Mouse (Mus musculus) liver, embryonic 14.5 days (tissue): ENCODE data around the gene Sept4. TPM values are rescaled to one million over a fixed set of nuclear protein-coding genes. Genes with fewer than 3 reads are reported as not detected.
A peak's percentile ranks its signal among the peaks of the same experiment; 100 is the strongest.

Source experiments
- ATAC-seq: fragments of 200-750 bp; cut with Nextera tagmentation; 2 replicates; pipeline ENCODE4 v1.8.0; 2017; ENCODE audit warnings: moderate number of reproducible peaks, mild to moderate bottlenecking, moderate library complexity; ENCODE audit not compliant: insufficient read depth
- DNase-seq, 3 experiments: peaks; one replicate each; pipeline ENCODE4 v3.0.0-alpha.2; 2012 to 2013; ENCODE audit warnings: low read depth in 3 of 3, low spot score in 3 of 3
- H3K27ac ChIP-seq: fragments of 300-500 bp; sonication (generic); 2 replicates; pipeline ENCODE4 v1.5.1; 2014; ENCODE audit warnings: moderate library complexity, mild to moderate bottlenecking, control low read depth, inconsistent platforms
- H3K27me3 ChIP-seq: fragments of 300-500 bp; sonication (generic); 2 replicates; pipeline ENCODE4 v1.6.1; 2014; ENCODE audit warnings: mild to moderate bottlenecking, low read length, moderate library complexity; ENCODE audit not compliant: control insufficient read depth, insufficient read depth
- H3K36me3 ChIP-seq: fragments of 300-500 bp; sonication (generic); replicated peaks from 2 replicates; pipeline ENCODE4 v1.6.1; 2014; ENCODE audit warnings: low read depth; ENCODE audit not compliant: control insufficient read depth, insufficient read depth
- H3K4me1 ChIP-seq, 2 experiments: fragments of 200-500 bp in 1 of 2; fragments of 300-500 bp in 1 of 2; sonication (generic) in 1 of 2; replicated peaks; 2 replicates each; pipeline ENCODE4 v1.6.1; 2012 to 2014; ENCODE audit warnings: antibody characterized with exemption in 1 of 2, inconsistent platforms in 1 of 2, low read length in 1 of 2; ENCODE audit not compliant: control insufficient read depth in 2 of 2, insufficient read depth in 2 of 2
- H3K4me2 ChIP-seq: fragments of 300-500 bp; sonication (generic); 2 replicates; pipeline ENCODE4 v1.6.1; 2014; ENCODE audit warnings: low read depth, mild to moderate bottlenecking, control low read depth, moderate library complexity
- H3K4me3 ChIP-seq, 2 experiments: fragments of 200-500 bp in 1 of 2; fragments of 300-500 bp in 1 of 2; sonication (generic) in 1 of 2; 2 replicates each; pipeline ENCODE4 v1.5.1; 2012 to 2014; ENCODE audit warnings: low read depth in 2 of 2, low read length in 2 of 2, mild to moderate bottlenecking in 2 of 2, control low read depth in 1 of 2, inconsistent platforms in 1 of 2, moderate library complexity in 1 of 2; ENCODE audit not compliant: insufficient read depth in 1 of 2
- H3K9ac ChIP-seq: fragments of 300-500 bp; sonication (generic); replicated peaks from 2 replicates; pipeline ENCODE4 v1.6.1; 2014; ENCODE audit warnings: mild to moderate bottlenecking, control low read depth, moderate library complexity
- H3K9me3 ChIP-seq: fragments of 300-500 bp; sonication (generic); 2 replicates; pipeline ENCODE4 v1.6.1; 2016; ENCODE audit warnings: low read length, mixed read lengths; ENCODE audit not compliant: control insufficient read depth
- CTCF ChIP-seq: IDR thresholded peaks from 2 replicates; pipeline ENCODE4 v1.5.1; 2016; ENCODE audit warnings: antibody characterized with exemption, low read depth, control low read depth
- EP300 ChIP-seq: IDR thresholded peaks from 2 replicates; pipeline ENCODE4 v1.6.1; 2016; ENCODE audit warnings: antibody characterized with exemption, low read depth
- WGBS: fragments of 180-500 bp; shearing (Covaris S2); extraction: QIAGEN DNeasy Blood & Tissue Kit; methylation state at CpG from one replicate; pipeline ENCODE4 v1.1.7; 2014; ENCODE audit not compliant: insufficient replicate concordance; 5-methylcytosine and 5-hydroxymethylcytosine counted together
- polyA plus RNA-seq, 2 experiments: library from polyadenylated mRNA; depleted of rRNA in 1 of 2; stranded (reverse) in 1 of 2; unstranded in 1 of 2; fragments of >200 nt; fragmentation: Nextera tagmentation in 1 of 2; extraction: Ambion mirVana in 1 of 2; gene quantifications; 2 replicates each; pipeline versions ENCODE4 v1.2.1 to v1.2.3; 2012 to 2014

Gene Sept4
- polyA plus RNA-seq, 2 experiments, result 8.0 to 9.1 TPM

DNA sequence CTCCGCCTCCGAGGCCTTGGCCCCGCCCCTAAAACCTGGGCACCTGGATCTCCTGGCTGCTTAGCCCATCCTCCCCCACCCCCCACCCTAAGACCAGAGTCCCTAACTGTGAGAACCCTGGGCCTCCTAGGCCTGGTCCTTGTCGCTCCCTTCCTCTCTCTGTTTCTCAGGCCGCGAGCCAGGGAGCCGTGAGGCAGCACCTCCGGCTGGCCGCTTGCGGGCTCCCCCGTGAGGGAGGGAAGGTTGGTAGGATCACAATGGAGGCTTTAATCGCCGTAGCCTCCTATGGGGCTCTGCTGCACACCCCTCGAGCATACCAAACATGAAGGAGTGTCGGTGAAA is 23.6 kb downstream of the Sept4 start:
- ATAC-seq (no peak), DNase-seq (no peak)
- H3K4me3 ChIP-seq, result peak overlapping the region; percentile 79 to 80
- H3K9me3 ChIP-seq, result no peaks in the 10 kb centered on the region
- H3K36me3 ChIP-seq, result peaks cover under 1% of the 10 kb centered on the region; the same call in 1 of the 2 replicates
- H3K4me2 ChIP-seq, result peak overlapping the region; percentile 94
- H3K27me3 ChIP-seq, result no peaks in the 10 kb centered on the region
- TF ChIP-seq EP300, result no peak
- TF ChIP-seq CTCF, result peak; percentile 58
- H3K9ac ChIP-seq, result peak overlapping the region; percentile 82
- 0% methylated on average over 15 of the region's 15 CpGs for WGBS
- H3K4me1 ChIP-seq, result peaks cover 27 to 34% of the 10 kb centered on the region in 2 experiments
- H3K27ac ChIP-seq, result peak overlapping the region; percentile 52

DNA sequence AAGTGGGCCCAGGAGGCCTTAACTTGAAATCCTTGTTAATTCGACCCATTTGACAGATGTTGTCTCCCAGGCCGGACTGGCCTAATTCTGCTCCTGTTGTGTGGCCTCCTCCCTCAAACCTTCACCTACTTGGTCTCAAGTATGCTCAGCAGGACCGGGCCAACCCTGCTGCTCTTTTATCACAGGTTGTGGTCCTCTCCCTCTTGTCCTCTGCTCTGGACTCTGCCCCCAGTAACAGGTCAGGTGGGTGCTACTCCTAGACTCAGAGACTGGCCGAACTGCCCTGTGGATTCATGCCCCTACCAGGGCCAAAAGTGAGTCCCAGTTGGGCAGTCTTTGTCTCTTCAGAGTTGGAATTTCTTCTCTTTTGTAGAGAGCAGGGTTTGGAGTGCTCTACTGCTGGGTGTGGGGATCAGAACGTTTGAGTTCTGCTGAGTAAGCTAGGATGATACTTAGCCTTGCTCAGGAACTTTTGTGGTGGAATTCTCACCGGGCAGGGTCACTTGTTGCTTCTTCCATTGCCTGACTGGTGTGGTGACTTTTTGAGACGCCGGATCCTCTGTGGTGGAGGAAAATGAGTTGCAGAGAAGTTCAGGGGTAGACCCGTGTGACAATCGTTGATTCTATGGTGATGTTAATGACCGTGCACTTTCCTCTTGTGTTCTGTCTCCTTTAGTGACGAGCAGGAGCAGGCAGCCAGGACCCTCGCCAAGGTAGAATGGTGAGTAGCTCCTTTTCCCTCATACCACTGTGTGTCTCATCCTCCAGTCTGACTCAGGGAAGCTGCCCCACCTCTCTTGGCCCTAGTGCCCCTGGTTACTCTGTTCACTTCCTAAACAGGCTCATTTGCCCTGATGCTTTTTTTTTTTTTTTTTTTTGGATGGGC is 24.3 kb downstream of the Sept4 start:
- H3K27me3 ChIP-seq, result no peaks in the 10 kb centered on the region
- peak overlapping the region; percentile 94 for H3K4me2 ChIP-seq
- H3K4me3 ChIP-seq, result peak overlapping the region; percentile 79 to 80
- ATAC-seq, result no peak
- peaks cover 7% of the 10 kb centered on the region; the same call in 1 of the 2 replicates for H3K36me3 ChIP-seq
- DNase-seq, result no peak
- H3K9ac ChIP-seq, result peak overlapping the region; percentile 82
- H3K4me1 ChIP-seq, result peaks cover 27 to 34% of the 10 kb centered on the region in 2 experiments
- 28% methylated on average over 13 of the region's 13 CpGs for WGBS
- peak overlapping the region; percentile 52 for H3K27ac ChIP-seq
- no peaks in the 10 kb centered on the region for H3K9me3 ChIP-seq
- TF ChIP-seq CTCF, result no peak; the same call in 1 of the 2 replicates
- no peak for TF ChIP-seq EP300

DNA sequence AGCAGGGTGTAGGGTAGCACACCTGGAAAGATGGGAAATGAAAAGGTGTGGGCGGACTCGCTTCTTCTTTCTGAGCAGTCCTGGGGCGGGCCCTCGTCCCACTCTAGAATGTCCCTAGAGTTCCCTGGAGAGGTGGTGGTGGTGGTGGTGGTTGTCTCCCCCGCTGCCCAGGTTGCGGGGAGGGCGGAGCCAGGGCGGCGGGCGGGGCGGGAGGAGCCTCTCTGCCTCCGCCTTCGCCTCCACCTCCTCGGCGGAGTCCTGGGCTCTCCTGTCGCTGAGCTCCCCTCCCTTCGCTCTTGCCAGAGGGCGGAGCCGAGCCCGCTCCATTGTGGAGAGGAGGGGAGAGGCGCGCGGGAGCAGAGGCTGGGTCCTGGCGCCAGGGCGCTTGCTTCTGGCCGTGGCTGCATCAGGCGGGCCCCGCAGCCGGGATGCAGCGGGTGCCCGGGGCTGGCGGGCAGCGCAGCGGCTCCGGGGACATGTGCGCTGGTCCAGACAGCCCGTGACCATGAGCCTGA is 26.7 kb downstream of the Sept4 start:
- TF ChIP-seq EP300 (no peak), CTCF (0 out of 2 replicates have a peak, but pooled peaks have one; percentile 16)
- DNase-seq (peak; percentile 78 to 85 (median 79)), ATAC-seq (peak; percentile 22)
- H3K4me2 ChIP-seq, result peak overlapping the region; percentile 91
- WGBS, result 2% methylated on average over 34 of the region's 37 CpGs
- no peaks in the 10 kb centered on the region for H3K9me3 ChIP-seq
- peaks cover 28% of the 10 kb centered on the region for H3K36me3 ChIP-seq
- no peak overlapping the region for H3K27ac ChIP-seq
- H3K27me3 ChIP-seq, result no peaks in the 10 kb centered on the region
- peak overlapping the region; percentile 67 for H3K9ac ChIP-seq
- peaks cover 24 to 32% of the 10 kb centered on the region in 2 experiments for H3K4me1 ChIP-seq
- H3K4me3 ChIP-seq, result peak overlapping the region; percentile 45 to 62

GRCm38 (mm10) chr11:87595976-87596375 is 27.3 kb downstream of the Sept4 start:
- WGBS, result 39% methylated on average over 7 of the region's 7 CpGs
- DNase-seq (no peak), ATAC-seq (no peak)
- Histone ChIP-seq H3K27ac (no peak overlapping the region), H3K9me3 (no peaks in the 10 kb centered on the region), H3K4me1 (peaks cover 21 to 27% of the 10 kb centered on the region in 2 experiments), H3K36me3 (peaks cover 30% of the 10 kb centered on the region), H3K4me2 (peak overlapping the region; percentile 91), H3K9ac (peak overlapping the region; percentile 67), H3K27me3 (no peaks in the 10 kb centered on the region), H3K4me3 (peak overlapping the region; percentile 45 to 62)
- TF ChIP-seq CTCF (no peak), EP300 (no peak)

GRCm38 (mm10) chr11:87596492-87596891 is 27.8 kb downstream of the Sept4 start:
- H3K27me3 ChIP-seq, result no peaks in the 10 kb centered on the region
- no peak for ATAC-seq
- H3K4me1 ChIP-seq, result peaks cover 21 to 27% of the 10 kb centered on the region in 2 experiments
- no peak overlapping the region for H3K9ac ChIP-seq
- H3K27ac ChIP-seq, result no peak overlapping the region
- DNase-seq, result no peak
- no peak overlapping the region for H3K4me3 ChIP-seq
- WGBS, result 76% methylated on average over 2 of the region's 2 CpGs
- H3K9me3 ChIP-seq, result no peaks in the 10 kb centered on the region
- peak overlapping the region; percentile 91; the same call in 1 of the 2 replicates for H3K4me2 ChIP-seq
- peaks cover 33% of the 10 kb centered on the region for H3K36me3 ChIP-seq
- no peak for TF ChIP-seq CTCF
- no peak for TF ChIP-seq EP300
